Mouse (Mus musculus) kidney, adult 18-20 months (tissue): Measurements from ENCODE around the gene Lrig1.

Experiments
- DNase-seq: peaks from one replicate; pipeline ENCODE4 v3.0.0; 2021

Lrig1 gene

GRCm38 (mm10) chr6:94700067-94700491 lies at the start of gene Lrig1:
TSS of gene Lrig1 (minus strand) at chr6:94700158.
- peak; percentile 98 for DNase-seq

DNA sequence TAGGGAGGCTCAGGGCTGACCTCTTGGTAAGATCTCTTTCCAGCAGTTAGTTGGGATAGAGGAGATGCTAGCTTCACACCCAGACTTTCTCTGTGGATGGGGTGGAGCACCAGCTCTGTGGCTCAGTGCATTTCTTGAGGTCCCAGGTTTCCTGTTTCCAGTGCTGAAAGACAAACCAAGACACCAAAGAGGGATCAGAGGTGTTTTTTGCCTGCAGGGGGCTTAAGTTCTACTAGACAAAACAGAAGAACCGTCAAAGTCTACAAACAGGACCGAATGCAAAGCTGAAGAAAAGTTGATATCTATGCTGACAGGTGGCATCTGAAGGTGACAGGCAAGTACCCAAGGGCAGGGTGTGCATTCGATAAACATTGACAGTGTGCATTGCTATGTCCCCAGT lies 49.7 kb upstream of the Lrig1 start:
- no peak for DNase-seq

GRCm38 (mm10) chr6:94748361-94748760 lies 48.4 kb upstream of the Lrig1 start:
- no peak for DNase-seq

- no peak for DNase-seq
These were observed 40.3 kb upstream of the Lrig1 start for GRCm38 (mm10) chr6:94740117-94740729.

- DNase-seq = no peak
These were observed 38.7 kb upstream of the Lrig1 start for GRCm38 (mm10) chr6:94738647-94739046.

GRCm38 (mm10) chr6:94733878-94734277 lies 33.9 kb upstream of the Lrig1 start:
- no peak for DNase-seq

DNA sequence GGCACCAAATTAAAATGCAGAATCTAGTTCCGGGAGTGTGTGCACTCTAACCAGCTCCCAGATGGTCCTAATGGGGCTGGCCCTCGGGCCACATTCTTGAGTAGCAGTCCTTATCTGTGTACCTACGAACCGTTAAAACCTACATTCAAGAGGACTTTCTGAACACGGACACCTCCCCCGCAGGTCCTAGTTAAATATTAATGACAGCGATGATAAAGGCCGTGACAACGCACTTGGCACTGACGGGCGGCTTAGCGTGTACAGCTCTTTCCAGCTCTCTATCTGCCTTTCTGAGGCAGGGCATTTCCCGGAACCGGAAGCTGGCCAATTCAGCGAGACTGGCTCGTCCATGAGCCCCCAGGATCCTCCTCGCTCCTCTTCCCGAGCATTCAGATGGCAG lies 29.9 kb upstream of the Lrig1 start:
- peak; percentile 74 for DNase-seq

DNA sequence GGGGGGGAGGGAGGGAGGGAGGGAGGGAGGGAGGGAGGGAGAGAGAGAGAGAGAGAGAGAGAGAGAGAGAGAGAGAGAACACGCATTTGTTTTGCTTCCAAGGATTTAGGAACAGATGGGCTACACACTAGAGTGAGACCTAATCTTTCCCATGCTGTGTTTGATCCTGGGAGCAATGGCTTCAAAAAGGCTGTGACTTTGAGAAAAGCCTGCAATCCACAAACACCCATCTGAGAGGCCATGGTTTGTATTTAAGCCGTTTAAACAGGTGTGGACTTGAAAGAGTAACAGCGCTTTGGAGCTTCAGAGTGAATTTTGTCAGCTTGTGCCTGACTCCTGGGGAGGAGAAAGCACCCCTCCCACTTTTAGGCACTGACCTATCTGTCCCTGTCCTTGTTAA lies 29.2 kb upstream of the Lrig1 start:
- no peak for DNase-seq

GRCm38 (mm10) chr6:94724612-94725011 lies 24.7 kb upstream of the Lrig1 start:
- no peak for DNase-seq

DNA sequence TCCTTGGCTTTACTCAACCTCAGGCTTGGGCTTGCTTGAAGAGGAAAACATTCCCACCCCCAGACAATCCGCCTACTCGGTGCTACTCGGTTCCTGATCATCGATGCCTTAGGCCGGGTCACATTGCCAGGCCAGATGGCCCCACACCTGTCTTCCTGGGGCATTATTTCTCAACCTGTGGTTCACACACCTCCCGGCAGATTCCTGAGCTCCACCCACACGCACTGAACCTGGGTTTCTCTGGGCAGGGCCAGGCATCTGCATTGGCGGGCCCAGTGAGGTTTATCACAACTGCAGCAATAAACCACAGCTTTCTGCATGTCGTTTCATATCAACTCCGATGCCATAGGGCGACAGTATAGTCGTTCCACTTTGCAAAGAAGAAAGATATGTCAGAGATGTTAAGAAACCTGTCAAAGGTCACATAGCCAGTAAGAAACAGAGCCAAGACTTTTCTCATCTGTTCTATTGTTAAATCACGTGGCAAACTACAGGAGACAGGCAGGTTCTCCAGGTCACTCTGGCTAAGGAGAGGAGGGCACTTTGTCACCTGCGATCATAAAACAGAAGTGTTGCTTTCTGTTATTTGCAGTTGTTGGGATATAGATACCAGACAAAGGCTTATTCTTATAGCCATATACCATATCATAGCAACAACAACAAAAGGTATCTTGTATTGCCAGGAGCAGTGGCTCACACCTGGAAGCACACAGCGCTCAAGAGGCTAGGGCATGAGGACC lies 18.8 kb upstream of the Lrig1 start:
- DNase-seq = no peak

- no peak for DNase-seq
These were observed 17.9 kb upstream of the Lrig1 start for GRCm38 (mm10) chr6:94717705-94718489.

DNA sequence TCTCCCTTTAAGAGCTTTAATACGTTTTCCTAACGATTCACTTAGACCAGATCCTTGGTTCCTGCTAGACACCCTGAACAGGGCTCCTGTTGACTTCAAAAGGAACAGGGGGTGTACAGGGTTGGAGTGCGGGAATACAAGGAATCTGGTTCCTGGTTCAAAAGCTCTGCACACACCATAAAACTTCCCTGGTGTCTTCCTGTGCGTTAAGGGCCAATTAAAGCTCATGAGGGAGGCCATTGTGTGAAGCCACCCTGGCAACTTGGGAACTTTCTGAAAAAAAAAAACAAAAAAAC lies 15.6 kb upstream of the Lrig1 start:
- DNase-seq = no peak

GRCm38 (mm10) chr6:94714815-94715644 lies 15.1 kb upstream of the Lrig1 start:
- no peak for DNase-seq

DNA sequence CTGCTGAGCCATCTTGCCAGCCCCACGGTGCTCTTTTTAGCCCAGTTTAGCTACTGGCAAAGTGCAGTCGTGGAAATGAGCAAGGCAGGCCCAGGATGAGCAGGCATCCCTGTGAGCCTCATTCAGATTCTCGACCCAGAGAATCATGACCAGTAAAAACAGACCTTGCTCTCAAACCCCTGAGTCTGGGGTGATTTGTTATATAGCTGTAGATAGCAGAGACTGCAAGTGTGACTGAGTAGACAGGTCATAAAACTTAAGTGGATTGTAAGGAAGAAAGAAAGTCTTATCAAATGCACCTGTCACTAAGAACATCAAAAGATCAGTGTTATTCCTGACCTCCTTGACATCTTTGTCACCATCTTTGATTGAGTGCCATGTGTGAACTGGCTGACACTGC lies 9.9 kb upstream of the Lrig1 start:
- DNase-seq = no peak

DNA sequence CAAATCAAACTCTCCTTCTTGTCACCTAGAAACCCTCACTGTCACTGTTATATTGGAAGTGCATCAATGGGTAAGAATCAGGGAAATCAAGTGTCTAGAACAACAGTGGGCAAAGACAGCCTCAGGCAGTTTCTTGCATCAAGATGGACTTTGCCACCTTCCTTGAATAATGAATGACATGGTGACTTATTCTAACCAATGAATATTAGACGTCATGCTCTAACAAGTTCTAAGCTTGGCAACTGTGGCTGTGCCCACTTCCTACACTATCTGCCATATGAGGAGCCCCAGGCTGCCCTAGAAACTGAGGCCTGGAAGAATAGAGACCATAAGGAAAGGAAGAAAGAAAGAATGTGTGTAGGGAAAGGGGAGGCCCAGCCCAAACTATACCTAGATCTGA lies 9.2 kb upstream of the Lrig1 start:
- DNase-seq = no peak

GRCm38 (mm10) chr6:94707254-94707653 lies 7.3 kb upstream of the Lrig1 start:
- DNase-seq = no peak

DNA sequence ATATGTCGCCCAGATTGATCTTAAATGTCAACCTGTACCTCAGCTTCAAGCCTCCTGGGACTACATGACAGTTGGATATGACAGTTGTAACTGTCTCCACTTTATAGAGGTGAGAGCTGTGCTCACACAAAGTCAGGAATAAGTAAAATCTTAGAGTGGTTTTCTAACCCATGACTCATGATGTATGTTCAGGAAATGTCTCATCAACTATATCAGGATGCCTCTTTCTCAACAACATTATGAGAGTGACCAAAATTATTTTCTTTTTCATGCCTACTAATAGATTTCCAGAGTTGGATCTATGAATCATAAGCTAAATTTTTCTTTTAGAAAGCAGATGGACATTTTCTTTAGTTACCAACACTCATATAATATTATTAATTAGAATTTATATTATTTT lies 6.0 kb upstream of the Lrig1 start:
- no peak for DNase-seq

GRCm38 (mm10) chr6:94702993-94703392 lies 3.0 kb upstream of the Lrig1 start:
- DNase-seq = no peak

- no peak for DNase-seq
These were observed 1.1 kb upstream of the Lrig1 start for GRCm38 (mm10) chr6:94701071-94701470.

DNA sequence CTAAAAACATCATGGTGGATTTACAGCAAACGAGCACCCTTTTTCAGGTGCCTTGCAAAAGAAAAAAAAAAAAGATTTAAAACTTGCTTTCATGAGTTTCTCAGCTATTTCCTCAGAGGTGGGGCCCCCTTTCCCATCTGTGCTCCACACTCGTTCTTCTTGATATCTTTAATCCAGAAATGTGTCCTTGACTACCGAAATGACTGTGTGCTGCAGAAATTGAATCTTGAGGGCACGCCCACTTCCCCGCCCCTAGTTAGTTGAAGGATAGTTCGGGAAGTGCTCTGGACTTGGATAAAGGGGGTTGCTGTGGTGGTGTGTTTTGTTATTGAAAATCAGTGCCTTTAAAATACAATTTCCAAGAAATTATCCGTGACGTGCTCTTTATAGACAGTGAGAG lies 654 bp upstream of the Lrig1 start:
- DNase-seq = peak; percentile 88

GRCm38 (mm10) chr6:94699173-94699987 lies 578 bp downstream of the Lrig1 start:
- DNase-seq = peak; percentile 65

DNA sequence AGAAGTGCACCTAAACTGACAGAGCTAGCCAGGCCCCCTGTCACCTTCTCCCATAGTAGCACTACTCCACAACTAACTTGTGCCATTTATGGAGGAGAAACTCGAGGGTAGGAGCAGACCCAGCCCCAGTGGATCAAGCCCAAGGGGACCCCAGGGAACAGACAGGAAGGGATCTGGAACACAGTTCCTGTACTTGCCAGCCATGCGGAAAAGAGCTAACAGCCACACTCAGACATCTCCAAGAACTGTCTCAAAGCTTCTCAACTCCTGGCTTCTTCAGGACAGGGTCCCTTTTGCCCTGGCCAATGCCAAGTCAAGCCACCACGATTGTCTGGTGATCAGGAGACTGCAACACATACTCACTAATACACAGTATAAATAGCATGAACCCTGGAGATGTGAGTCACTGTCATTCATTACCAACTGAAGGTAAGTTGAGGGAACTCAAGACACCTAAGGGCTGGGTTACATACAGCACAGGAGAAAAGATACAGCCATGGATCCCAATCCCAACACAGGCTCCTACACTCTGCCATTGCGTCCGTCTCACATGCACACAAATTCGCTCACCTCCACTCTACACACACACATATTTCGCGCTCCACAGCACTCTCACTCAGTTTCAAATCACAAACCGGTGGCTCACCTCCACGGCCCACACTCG lies 1.3 kb downstream of the Lrig1 start:
- no peak for DNase-seq
